Mouse (Mus musculus): ENCODE data around the gene Selenov.

DNA sequence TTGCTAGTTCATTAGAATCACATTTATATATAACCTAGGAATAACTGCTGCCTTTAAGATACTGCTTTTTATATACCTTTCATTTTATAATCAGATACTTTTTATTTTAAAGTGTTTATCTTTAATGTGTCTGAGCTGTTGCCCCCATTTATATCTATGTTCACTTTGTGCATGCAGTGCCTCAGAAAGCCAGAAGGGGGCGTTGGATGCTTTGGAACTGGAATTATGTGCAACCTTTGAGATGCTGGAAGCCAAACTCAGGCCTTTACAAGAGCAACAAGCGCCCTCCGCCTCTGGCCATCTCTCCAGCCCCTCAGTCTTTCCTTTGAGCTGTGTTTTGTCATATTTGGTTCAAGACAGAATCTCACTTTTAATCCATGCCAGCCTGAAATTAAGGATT lies 19.2 kb downstream of the Selenov start:
- TF ChIP-seq POLR2A (IDR thresholded peaks at IDR 0.05; ENCODE audit: extremely low read depth, insufficient read depth, low read length) (no peak), CTCF (IDR thresholded peaks at IDR 0.05; ENCODE audit: low read depth, low read length) (0 out of 2 replicates have a peak, but pooled peaks have one; percentile 16)

Data from liver, adult 2 months (tissue).